Mouse (Mus musculus): ENCODE data around the gene Crb2.

Gene Crb2

GRCm38 (mm10) chr2:37766027-37766761 is 9.9 kb upstream of the Crb2 start:
- DNase-seq (ENCODE audit: low spot score in 2 of 2): no peak

- peak in 1 of 2 experiments; percentile 47 for DNase-seq (ENCODE audit: low spot score in 2 of 2)
Observed at GRCm38 (mm10) chr2:37767080-37767547, 8.9 kb upstream of the Crb2 start.

- DNase-seq (ENCODE audit: low spot score in 2 of 2): no peak
Observed at GRCm38 (mm10) chr2:37767739-37768138, 8.3 kb upstream of the Crb2 start.

GRCm38 (mm10) chr2:37768903-37769302 is 7.1 kb upstream of the Crb2 start:
- DNase-seq (ENCODE audit: low spot score in 2 of 2): no peak

- DNase-seq (ENCODE audit: low spot score in 2 of 2): no peak
Observed at GRCm38 (mm10) chr2:37769793-37770192, 6.3 kb upstream of the Crb2 start.

- peak; percentile 69 to 79 for DNase-seq (ENCODE audit: low spot score in 2 of 2)
Observed at GRCm38 (mm10) chr2:37771618-37772285, 4.3 kb upstream of the Crb2 start.

- peak in 1 of 2 experiments; percentile 26 for DNase-seq (ENCODE audit: low spot score in 2 of 2)
Observed at GRCm38 (mm10) chr2:37774571-37774970, 1.5 kb upstream of the Crb2 start.

- no peak for DNase-seq (ENCODE audit: low spot score in 2 of 2)
Observed at GRCm38 (mm10) chr2:37776611-37777411, 762 bp downstream of the Crb2 start.

- no peak for DNase-seq (ENCODE audit: low spot score in 2 of 2)
Observed at GRCm38 (mm10) chr2:37777958-37778720, 2.1 kb downstream of the Crb2 start.

- DNase-seq (ENCODE audit: low spot score in 2 of 2): peak; percentile 55 to 59
Observed at GRCm38 (mm10) chr2:37780270-37780929, 4.4 kb downstream of the Crb2 start.

- no peak for DNase-seq (ENCODE audit: low spot score in 2 of 2)
Observed at GRCm38 (mm10) chr2:37781421-37781820, 5.4 kb downstream of the Crb2 start.

GRCm38 (mm10) chr2:37782002-37782401 is 6.0 kb downstream of the Crb2 start:
- DNase-seq (ENCODE audit: low spot score in 2 of 2): no peak

GRCm38 (mm10) chr2:37784473-37784872 is 8.4 kb downstream of the Crb2 start:
- no peak for DNase-seq (ENCODE audit: low spot score in 2 of 2)

- DNase-seq (ENCODE audit: low spot score in 2 of 2): no peak
Observed at GRCm38 (mm10) chr2:37786461-37786860, 10.4 kb downstream of the Crb2 start.

- no peak for DNase-seq (ENCODE audit: low spot score in 2 of 2)
Observed at GRCm38 (mm10) chr2:37788176-37788962, 12.3 kb downstream of the Crb2 start.

GRCm38 (mm10) chr2:37789029-37789428 is 13.0 kb downstream of the Crb2 start:
- DNase-seq (ENCODE audit: low spot score in 2 of 2): no peak

- no peak for DNase-seq (ENCODE audit: low spot score in 2 of 2)
Observed at GRCm38 (mm10) chr2:37789995-37790394, 13.9 kb downstream of the Crb2 start.

- DNase-seq (ENCODE audit: low spot score in 2 of 2): no peak
Observed at GRCm38 (mm10) chr2:37790738-37791137, 14.7 kb downstream of the Crb2 start.

- no peak for DNase-seq (ENCODE audit: low spot score in 2 of 2)
Observed at GRCm38 (mm10) chr2:37791340-37791739, 15.3 kb downstream of the Crb2 start.

- DNase-seq (ENCODE audit: low spot score in 2 of 2): no peak
Observed at GRCm38 (mm10) chr2:37796021-37796420, 20.0 kb downstream of the Crb2 start.
